Mouse (Mus musculus): ENCODE measurements around the gene Zfp90.

The Zfp90 gene

DNA sequence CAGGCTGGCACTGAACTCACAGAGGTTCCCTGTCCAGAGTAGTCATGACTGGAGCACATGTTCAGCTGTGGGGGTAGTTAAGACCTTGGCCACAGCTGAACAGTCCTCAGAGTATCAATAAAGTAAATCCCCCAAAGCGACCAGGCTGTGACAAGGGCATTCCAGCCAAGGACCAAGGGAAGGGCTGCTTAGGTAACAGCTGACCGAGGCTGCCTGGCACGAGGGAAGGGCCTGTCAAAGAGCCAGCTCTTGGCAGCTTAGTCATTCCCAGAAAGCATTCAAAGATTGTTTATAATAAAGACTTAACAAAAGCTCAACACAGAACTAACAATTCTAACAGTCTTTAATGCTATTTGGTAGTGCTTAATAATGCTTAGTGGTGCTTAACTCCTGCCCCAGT is 22.7 kb downstream of the Zfp90 start:
- DNase-seq = no peak

GRCm38 (mm10) chr8:106440146-106440545 is 25.0 kb downstream of the Zfp90 start:
- DNase-seq = no peak

GRCm38 (mm10) chr8:106442740-106443139 is 27.6 kb downstream of the Zfp90 start:
- DNase-seq = no peak

GRCm38 (mm10) chr8:106451301-106452085 is 36.4 kb downstream of the Zfp90 start:
- DNase-seq = no peak

GRCm38 (mm10) chr8:106452701-106453481 is 37.8 kb downstream of the Zfp90 start:
- no peak for DNase-seq

DNA sequence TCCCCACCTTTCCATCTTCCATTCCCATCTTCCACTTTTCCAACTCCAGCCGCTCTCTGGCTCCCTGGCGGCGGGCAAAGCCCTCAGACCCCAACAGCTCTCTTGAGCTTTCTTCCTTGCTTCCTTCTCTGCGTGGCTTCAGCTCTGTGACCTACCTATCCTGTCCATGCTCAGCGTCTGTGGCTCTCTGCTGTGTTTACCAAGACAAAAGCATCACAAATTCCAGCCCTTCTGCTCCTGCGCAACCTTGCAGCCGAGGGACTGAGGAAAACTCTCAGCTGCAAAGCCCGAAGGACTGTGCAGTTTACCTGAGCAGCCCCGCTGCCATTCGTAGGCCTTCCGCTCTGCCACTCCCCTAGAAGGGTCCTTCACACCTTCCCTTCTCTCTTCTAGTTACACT is 38.9 kb downstream of the Zfp90 start:
- DNase-seq = no peak

- no peak for DNase-seq
Measured at GRCm38 (mm10) chr8:106462131-106462530, 47.0 kb downstream of the Zfp90 start.

- no peak for DNase-seq
Measured at GRCm38 (mm10) chr8:106463795-106464194, 48.7 kb downstream of the Zfp90 start.

DNA sequence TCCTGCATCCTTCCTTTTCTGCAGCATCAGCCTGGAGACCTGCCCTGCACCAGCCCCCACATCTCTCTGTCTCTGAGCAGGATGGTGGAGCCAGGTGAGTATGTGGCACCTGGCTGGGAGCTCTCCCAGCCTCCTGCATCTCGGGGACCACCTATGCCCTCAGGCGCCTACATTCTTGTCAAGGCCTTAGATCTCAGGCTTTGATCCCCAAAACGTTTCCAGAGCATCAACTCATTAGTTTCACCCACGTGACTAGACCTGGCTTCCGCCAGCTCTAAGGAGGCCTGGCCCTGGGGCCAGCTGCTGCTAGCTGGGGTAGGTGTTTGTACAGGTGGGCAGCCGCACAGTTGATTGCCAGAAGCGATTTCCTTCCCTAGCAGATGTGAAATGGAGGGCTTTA is 54.4 kb downstream of the Zfp90 start:
- DNase-seq = no peak

GRCm38 (mm10) chr8:106474001-106474400 is 58.9 kb downstream of the Zfp90 start:
- no peak for DNase-seq
